Mouse (Mus musculus): ENCODE data around the gene BC024978. TPM values are rescaled to one million over a fixed set of nuclear protein-coding genes. Genes with fewer than 3 reads are reported as not detected.

The BC024978 gene
- total RNA-seq, 4 experiments from 2014 or later: 24.7 to 29.3 (median 27.4) TPM

GRCm38 (mm10) chr7:27177942-27178323 is 17.6 kb upstream of the BC024978 start:
- no peak for DNase-seq

- DNase-seq: peak; percentile 100
Measured at GRCm38 (mm10) chr7:27178324-27179216, 17.0 kb upstream of the BC024978 start, which contains the start of gene Rab4b. Gene Rab4b (minus strand): TSS chr7:27178896.

DNA sequence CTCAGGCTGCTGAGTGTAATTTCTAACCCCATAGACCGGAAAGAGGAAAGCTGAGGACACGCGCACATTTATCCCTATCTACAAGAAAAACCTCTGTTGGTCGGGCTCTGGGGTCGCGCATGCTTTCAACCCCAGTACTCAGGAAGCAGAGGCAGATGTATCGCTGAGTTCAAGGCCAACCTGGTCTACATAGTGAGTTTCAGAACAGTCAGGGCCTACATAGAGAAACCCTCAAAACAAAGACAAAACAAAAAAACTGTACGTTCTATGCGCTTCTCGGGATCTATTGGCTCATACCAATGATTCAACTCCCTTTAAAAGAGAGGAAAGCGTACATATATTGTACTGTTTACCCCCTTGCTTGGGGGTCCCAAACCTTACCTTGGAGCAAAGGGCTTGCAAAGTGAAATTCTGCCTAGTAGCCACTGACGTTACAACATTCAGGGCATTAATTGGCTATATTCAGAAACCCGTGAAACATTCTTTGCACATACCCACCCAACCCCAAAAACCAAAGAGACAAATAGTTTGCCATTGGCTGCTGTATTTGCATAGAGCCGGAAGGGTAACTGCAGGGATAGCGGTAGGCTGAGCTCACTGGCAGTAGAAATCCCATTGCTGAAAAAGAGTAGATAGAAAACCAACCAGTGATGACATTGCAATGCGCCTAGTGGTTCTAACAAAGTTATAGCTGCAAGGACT is 16.2 kb upstream of the BC024978 start:
- DNase-seq: no peak

- DNase-seq: peak; percentile 45
Measured at GRCm38 (mm10) chr7:27180036-27180435, 15.5 kb upstream of the BC024978 start.

GRCm38 (mm10) chr7:27180837-27181695 is 14.5 kb upstream of the BC024978 start, which contains the start of the genes Gm21983 and Mia:
Gene Gm21983 (minus strand): TSS chr7:27181086.
Gene Mia (minus strand): TSS chr7:27181157.
- no peak for DNase-seq

- DNase-seq: no peak
Measured at GRCm38 (mm10) chr7:27182498-27182897, 13.1 kb upstream of the BC024978 start.

- no peak for DNase-seq
Measured at GRCm38 (mm10) chr7:27184964-27185363, 10.6 kb upstream of the BC024978 start.

GRCm38 (mm10) chr7:27185986-27186385 is 9.6 kb upstream of the BC024978 start:
- DNase-seq: no peak

DNA sequence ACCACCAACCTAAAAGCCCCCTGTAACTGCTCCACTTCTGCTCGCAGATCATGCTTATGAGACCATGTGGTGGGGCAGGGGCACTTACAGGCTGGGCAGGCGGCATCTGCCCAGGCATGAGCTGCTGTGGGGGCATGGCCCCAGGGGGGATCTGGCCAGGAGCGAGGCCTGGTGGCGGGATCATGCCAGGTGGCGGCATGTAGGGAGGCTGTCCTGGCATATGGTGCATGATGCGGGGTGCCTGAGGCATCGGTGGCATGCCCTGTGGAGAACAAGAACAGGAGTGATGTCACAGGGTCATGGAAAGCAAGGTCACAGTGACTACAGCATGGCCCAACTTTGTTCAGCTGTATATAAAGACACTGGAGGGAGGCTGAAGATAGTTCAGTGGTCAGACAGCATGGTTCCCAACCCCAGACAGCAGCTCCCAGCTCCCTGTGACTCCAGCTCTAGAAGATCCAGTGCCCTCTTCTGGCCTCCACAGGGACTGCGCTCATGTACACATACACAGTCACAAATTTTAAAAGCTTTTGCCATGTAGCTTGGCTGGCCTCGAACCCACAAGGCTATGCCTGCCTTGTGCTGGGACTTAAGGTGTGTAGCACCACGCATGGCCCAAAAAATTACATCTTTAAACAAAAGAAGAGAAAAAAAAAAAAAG is 6.2 kb upstream of the BC024978 start:
- no peak for DNase-seq

GRCm38 (mm10) chr7:27192434-27192833 is 3.1 kb upstream of the BC024978 start:
- no peak for DNase-seq

DNA sequence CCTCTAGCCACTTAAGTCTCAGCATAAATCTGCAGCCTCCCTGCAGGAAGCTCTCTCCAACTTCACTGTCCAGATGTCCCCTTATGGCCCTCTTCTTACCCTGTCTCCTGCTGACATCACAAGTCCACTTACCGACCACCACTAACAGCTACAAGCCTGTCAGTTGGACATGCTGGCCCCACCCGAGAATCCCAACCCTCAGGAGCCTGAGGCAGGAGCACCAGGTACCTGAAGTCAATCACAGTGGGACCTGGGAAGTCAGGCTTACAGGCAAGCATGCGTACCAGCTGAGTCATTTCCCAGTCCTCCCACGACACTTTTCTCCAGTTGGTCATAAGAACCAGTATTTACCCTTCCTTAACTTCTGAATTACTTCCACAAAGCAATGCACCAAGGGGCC is 1.9 kb upstream of the BC024978 start:
- DNase-seq: no peak

- DNase-seq: no peak
Measured at GRCm38 (mm10) chr7:27197136-27197535, 1.6 kb downstream of the BC024978 start.

DNA sequence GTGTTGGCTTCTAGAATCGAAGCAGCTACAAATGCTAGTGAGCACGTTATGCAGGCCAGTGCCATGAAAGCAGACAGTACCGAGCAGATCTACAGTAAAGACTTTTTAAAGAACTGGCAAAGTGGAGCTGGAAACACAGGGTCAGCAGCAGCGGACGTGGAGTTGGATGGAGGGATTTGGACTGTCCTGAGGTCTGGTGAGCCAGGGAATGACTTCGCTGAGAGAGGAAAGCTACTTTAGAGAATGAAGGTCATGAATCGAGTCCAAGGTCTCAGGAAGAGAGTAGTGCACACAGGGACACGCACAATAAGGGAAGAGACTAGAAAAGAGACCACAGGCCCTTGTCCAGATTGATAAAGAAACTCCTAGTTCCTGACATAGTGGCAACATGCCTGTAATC is 2.1 kb downstream of the BC024978 start:
- peak; percentile 45 for DNase-seq

DNA sequence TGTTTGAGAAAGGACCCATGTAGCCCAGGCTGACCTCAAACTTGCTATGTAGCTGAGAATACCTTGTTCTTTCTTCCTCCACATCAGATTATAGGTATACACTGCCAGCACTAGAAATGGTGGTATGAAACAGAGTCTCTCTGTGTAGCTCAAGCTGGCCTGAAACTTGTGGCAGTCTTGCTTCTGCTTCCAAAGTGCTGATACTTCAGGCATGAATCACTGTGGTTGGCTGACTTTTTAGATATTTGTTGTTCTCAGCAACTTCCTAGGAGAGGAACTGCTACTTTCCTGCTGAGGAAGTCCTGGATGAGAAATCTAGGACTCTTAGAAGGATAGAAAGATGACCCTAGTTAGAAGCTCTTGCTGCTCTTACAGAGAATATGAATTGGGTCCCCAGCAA is 2.8 kb downstream of the BC024978 start:
- DNase-seq: no peak

DNA sequence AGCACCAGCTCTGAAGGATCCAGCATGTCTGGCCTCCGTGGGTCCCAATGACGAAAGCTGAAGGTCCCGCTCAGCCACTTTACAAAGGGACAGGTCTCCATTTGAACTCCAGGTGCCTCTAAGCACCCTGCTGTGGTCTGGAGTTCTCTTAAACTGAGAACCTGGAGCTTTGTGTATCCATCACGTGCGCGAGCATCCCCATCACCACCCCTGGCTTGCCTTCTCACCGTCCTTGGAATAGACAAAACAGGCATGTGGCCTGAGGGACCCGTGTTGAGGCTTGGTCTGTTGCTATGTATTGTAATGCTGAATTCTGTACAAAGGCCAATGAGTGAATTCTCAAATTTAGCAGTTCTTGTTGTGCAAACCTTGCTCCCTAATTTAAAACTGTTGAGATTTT is 3.2 kb downstream of the BC024978 start:
- no peak for DNase-seq

DNA sequence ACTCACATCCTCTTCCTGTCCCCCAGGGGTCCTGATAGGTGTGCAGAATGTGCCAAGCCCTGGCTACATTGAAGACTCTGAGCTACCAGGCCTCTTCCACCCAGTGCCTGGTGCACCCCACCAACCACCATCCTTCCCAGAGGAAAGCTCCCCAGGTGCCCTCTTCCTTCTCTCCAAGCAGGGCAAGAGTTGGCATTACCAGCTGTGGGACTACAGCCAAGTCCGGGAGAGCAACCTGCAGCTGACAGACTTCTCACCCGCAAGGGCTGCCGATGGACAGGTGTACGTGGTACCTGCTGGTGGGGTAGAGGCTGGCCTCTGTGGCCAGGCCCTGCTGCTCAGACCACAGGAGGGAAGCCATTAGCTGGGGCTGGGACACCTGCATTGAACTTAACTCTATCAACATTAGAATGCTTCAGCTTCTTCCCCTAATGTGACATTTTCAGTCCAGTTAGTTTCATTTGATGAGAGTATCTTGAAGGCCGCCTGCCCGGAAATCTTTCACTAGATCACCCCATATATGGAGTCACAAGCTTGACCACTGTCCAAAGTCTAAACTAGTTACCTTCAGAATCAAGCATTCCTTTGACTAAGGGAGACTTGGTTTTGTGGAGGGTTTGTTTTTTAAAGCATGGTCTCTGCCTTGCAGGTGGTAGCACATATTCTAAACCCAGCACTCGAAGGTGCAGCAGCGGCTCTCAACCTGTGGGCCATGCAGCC is 8.3 kb downstream of the BC024978 start:
- no peak for DNase-seq

- DNase-seq: no peak
Measured at GRCm38 (mm10) chr7:27212626-27213025, 17.0 kb downstream of the BC024978 start.

DNA sequence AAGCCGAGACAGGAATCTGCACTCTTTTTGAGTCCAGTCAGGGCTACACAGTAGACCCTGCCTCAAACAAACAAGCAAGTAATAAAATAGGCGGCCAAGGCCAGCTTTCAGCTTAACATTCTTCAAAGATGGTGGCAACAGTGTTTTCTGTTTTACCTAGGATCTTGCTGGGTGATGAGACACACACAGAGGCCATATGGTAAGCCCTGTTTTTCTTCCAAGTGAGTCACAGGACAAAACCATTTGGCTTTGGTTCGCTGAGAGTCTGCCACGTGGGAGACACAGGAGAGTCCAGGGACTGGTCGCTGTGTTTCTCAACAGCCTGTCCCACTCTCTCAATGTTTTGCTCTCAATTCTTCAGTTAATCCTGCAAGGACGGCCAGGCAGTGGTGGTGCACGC is 23.0 kb downstream of the BC024978 start:
- DNase-seq: no peak

DNA sequence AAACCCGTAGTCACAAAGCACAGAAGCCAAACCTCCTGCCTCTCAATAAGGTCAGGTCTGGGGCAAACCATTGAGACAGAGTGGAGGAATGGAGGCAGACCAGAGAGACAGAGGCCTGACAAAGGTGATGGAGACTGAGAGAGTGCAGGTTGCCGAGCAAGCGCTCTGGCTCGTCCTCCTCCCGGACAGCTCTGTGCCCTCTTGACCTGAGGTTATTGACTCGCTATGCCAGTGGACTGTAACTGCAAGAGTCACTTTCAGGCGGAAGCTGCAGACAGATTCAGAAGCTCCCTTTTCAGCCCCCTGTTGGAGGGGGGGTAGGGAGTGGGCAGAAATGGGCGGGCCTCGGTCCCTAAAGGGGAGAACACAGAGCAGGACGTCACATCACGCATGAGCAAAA is 24.4 kb downstream of the BC024978 start:
- no peak for DNase-seq

- DNase-seq: no peak
Measured at GRCm38 (mm10) chr7:27221939-27222338, 26.4 kb downstream of the BC024978 start.

DNA sequence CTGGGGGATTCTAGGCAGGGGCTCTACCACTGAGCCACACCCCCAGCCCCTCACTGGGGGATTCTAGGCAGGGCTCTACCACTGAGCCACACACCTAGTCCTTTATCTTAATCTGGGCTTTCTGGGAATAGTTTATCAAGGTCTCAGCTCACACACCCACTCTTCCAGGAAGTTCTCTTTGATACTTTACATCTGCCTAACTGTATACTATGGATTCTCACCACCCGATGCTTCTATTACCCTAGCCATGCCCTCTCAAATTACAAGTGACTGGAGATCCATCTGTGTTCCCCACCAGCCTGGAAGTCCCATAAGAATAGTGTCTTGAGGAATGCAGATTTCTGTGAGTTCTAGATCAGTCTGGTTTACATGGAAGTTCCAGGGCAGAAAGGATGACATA is 27.0 kb downstream of the BC024978 start:
- no peak for DNase-seq

Data from adrenal gland, adult 8-10 months (tissue).